Mouse (Mus musculus) heart, postnatal 0 days (tissue): ENCODE measurements at regions not wholly inside any gene's neighbourhood (a gene's known extent, or its start where the extent isn't known, plus 50 kb on each side); places are given as distances from the start of the nearest gene placed in this dataset.

Source experiments
- CTCF ChIP-seq: IDR thresholded peaks from 2 replicates; pipeline ENCODE4 v1.5.1; 2016; ENCODE audit warnings: antibody characterized with exemption, control low read depth, low read depth
- EP300 ChIP-seq: IDR thresholded peaks from 2 replicates; pipeline ENCODE4 v1.6.1; 2016; ENCODE audit warnings: antibody characterized with exemption, low read depth

DNA sequence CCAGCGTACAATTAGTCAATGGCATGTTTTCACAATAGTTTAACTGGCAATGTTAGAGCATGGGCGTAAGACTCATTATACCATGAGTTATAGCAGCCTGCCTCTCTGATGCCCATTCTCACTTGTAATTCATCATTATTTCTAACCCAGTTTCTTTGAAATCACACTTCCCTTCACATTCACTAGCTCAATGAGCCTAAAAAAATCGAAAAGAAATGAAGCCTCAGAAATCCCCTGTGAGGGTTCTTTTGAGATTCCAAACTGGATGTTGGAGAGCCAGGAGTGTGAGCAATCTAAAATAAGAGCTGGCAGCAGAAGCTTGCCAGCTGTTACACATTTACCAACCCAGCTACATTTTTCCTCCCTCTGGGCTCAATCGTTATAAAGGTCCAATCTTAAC lies 93.9 kb upstream of the Cav2 start:
- TF ChIP-seq CTCF (no peak), EP300 (no peak)
